Mouse (Mus musculus) left cerebral cortex, adult 11 months (tissue): ENCODE measurements around the gene Abcb8.
"Not testable (repeated sequence)": the region's sequence is repeated elsewhere in the genome, so short reads cannot be mapped to it uniquely, and the experiment has no call there.

Experiments used
- DNase-seq: peaks from one replicate; pipeline ENCODE4 v3.0.0; 2022; ENCODE audit warnings: low spot score

Abcb8 gene

DNA sequence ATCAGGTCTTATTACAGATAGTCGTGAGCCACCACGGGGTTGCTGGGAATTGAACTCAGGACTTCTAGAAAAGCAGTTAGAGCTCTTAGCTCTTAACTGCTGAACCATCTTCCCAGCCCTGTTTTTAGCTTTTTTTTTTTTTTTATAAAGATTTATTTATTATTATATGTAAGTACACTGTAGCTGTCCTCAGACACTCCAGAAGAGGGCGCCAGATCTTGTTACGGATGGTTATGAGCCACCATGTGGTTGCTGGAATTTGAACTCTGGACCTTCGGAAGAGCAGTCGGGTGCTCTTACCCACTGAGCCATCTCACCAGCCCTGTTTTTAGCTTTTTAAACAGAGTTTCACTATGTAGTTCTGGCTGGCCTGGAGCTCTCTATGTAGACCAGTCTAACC, 2.8 kb downstream of the Abcb8 start:
- not testable (repeated sequence) for DNase-seq

DNA sequence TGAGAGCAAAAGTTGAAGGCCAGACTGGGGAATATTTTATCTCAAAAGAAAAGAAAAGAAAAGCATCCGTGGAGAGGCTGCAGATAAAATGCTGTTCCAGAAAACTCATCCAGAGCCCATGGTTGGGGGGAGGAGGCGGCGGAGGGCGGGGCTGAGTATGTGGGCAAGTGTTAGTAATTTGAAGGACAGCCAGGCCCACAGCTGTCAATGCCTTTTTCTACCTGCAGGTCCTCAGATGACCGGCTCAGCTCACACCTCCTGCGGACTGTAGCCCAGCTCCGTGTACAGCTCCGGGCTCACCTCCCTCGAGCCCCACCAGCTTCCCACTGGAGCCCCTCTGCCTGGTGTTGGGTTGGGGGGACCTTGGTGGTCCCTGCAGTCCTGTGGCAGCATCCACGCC, 6.2 kb downstream of the Abcb8 start:
- DNase-seq: no peak

DNA sequence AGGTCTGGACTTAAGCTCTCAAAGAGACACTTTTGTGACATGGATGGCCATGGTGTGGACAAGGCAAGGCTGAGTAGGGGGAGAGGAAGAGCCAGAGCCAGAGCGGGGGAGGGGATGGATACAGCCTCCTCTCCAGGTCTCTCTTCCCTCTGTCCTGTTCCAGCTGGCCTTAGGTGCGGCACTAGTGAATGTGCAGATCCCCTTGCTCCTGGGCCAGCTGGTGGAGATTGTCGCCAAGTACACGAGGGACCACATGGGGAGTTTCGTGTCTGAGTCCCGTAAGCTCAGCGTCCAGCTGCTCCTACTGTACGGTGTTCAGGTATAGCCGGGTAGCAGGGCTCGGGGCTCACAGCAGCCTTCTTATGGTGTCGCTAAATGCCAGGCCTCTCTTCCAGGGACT, 6.9 kb downstream of the Abcb8 start:
- DNase-seq: no peak

DNA sequence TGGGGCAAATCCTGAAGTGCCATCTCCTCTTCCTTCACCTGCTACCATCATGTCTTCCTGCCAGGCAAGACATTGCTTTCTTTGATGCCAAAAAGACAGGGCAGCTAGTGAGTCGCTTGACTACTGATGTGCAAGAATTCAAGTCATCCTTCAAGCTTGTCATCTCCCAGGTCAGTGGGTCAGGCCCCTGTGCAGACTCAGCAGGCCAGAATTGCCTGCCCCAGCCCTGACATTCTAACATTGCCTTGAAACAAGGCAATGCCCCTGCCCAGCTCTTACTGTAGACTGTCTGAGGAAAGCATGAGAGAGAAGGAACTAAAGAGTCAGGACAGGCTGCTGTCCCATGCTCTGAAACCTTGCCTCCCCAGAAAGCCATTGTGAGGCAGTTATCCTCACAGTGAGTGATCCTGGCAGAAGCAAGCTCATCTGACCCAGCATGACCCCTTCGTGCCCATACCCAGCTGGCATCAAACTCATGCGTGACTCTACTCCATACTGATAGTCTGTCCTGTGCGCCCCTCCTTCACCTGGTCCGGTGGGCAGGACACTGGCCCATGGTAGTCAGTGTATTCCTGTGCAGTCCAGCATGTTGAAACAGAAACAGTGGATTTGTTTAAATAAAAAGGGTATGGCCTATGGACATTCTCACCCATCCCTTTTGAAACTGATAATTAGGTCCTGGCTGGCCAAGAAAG, 7.6 kb downstream of the Abcb8 start:
- no peak for DNase-seq

DNA sequence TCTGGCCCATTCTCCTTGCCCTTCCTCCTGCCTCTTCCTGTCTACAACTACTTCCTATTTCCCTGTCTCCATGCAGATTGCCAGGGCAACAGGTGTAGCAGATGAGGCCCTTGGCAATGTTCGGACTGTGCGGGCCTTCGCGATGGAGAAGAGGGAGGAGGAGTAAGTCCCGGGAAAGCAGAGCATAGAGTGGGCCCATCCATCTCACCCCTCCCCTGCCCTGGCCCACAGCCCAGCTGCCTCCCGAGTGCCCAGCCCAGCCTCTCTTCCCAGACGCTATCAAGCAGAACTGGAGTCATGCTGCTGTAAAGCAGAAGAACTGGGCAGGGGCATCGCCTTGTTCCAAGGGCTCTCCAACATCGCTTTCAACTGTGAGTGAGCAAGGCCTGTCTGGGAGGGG, 8.5 kb downstream of the Abcb8 start:
- DNase-seq: no peak

DNA sequence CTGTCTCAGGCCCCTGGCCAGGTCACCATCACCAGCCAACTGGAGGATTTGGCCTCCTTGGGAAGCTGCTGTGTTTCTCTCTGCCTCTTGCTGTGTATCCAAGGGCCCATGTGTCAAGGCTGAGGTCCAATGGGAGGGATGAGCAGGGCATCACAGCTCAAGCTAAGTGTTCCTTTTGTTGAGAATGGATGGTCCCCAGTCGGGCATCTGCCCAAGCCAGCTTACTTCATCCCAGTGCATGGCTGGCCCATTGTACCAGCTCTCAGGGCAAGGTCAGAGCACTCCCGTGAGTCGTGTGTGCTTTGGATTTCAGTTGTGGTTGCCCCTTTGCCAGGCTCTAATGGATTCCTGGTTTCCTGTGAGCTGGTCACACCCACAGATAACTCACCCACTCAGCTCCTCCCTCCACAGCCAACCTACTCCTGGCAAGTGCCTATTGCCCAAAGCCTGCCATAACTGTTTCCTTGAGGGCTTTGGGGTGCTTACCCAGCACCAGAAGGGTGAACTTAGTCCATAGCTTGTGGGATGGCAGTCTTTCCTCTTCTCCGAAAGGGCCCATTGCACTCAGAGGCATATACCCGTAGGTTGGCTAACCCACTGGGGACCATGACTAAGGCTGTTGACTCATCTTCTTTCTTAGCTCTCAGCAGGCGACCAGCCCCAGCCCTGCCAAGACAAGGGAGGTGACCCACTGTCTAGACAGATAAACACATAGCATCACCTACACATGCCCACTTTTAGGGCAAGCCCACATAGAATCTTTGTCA, 11.3 kb downstream of the Abcb8 start:
- no peak for DNase-seq

DNA sequence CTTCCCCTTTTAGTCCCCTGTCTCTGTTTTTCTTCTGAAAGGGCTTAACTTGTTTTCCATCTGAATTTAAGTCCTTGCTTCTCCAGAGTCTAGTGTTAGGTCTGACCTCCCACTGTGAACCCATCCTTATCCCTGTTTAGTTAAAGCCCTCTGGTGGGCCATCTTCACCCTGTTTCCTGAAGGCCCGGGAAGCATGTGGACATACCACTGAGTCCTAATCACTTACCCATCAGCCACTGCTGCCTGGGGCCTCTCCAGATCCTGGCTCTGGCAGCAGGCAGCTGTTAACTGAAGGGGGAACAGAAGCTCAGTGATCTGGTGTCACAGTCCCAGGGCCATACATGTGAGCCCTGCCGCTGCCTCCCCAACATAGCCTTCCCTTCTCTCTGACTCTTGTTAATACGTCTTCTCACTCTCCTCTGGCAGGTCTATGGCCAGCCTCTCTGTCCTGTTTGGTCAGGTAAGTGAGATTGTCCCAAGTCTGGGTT, 12.0 kb downstream of the Abcb8 start:
- DNase-seq: no peak

DNA sequence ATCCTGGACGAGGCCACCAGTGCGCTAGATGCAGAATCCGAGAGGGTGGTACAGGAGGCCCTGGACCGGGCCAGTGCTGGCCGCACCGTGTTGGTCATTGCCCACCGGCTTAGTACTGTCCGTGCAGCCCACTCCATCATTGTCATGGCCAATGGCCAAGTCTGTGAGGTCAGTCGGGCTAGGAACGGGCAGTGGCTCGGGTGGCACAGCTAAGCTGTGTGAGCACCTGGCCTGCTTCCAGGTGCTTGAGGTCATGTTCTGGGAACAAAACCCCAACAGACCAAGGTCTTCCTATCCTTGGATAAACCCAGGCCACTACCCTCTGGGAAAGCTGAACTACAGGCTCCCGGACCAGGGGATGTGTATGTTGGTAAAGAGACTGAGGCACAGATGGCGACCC, 15.2 kb downstream of the Abcb8 start:
- no peak for DNase-seq

DNA sequence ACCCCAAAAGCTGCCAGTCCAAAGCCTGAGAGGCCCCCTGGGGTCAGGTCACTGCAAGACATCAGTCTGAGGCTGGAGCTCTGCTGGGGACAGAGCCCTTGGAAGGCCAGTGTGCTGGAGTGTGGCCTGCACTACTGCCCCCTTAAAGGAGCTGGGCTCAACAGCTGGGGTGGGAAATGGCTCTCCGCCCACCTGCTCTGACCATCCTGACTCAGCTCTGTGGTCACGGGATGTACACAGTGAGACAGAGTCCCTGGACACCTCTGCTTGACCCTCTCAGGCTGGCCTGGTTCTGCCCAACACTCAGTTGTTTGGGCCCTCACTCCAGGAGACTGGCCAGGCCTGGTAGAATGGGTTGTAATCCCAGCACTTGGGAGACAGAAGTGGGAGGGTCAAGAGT, 16.0 kb downstream of the Abcb8 start:
- no peak for DNase-seq

DNA sequence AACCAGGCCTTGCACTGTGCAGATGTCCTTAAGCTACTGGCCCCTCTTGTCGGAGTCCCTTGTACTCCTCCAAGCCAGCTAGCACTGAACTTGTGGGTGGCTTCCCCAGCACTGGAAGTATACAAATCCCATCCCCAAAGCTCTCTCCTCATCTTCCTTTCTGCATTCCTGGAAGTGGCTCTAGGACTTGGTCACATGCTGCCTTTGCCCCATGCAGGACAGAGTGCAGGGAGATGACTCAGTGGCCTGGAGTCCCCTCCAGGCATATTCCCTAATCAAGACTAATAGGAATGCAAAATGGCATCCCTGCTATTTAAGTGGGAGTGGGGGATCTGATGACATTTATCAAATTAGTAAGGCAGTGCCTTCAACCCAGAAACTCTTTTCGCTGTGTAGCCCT, 18.6 kb downstream of the Abcb8 start:
- no peak for DNase-seq

DNA sequence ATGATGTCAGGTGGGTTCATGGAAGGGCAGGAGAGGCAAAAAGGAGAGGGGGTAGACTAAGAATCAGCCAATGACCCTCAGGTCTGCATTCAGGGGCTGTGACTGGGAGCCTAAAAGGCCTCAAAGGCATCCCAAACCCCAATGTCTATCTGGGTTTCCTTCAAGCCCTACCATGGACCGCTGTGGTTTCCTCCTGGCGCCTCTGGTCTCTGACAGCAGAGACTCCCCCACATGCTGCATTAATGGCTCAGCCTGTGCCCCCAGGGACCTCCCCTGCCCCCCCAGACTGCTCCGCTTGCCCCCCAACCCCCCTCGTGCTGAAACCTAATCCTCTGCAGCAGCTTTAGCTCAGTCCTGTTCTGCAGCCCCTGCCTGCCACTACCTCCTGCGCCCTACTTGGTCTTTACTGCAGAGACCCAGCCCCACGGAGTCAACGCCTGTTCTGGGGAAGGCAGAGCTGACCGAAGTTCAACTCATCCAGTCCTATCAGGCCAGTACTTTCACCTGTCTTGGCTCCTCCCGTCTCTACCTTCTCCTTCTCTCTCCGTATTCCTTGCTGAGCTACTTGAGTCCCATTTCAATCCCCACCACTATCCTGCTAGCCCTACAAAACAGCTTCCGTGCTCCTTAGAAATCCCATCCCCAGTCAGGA, 19.7 kb downstream of the Abcb8 start, which contains the start of gene Asic3:
Gene Asic3 (plus strand): TSS at position 351 of the 652 bp plus-strand sequence.
- DNase-seq: no peak

DNA sequence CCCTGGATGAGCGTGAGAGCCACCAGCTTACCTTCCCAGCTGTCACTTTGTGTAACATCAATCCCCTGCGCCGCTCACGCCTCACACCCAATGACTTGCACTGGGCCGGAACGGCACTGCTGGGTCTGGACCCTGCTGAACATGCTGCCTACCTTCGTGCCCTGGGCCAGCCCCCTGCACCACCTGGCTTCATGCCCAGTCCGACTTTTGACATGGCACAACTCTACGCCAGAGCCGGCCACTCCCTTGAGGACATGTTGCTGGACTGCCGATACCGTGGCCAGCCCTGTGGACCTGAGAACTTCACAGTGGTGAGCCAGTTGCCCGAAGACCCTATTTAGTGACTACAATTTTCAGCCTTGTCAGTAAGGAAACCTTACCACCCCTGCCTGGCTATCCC, 20.5 kb downstream of the Abcb8 start:
- no peak for DNase-seq

DNA sequence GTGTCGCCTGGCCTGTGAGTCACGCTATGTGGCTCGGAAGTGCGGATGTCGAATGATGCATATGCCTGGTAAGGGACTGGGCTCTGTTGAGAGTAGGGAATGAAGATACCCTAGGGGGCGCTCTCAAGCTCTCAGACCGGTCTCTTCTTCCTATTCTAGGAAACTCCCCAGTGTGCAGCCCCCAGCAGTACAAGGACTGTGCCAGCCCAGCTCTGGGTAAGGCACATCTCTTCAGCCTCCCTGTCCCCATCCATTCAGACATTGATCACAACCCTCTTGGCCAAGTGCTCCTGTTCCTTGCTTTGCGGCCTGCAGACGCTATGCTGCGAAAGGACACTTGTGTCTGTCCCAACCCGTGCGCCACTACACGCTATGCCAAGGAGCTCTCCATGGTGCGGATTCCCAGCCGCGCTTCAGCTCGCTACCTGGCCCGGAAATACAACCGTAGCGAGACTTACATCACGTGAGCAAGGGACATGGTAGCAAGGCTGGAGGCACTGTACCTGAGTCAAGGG, 22.8 kb downstream of the Abcb8 start:
- DNase-seq: peak; percentile 69

DNA sequence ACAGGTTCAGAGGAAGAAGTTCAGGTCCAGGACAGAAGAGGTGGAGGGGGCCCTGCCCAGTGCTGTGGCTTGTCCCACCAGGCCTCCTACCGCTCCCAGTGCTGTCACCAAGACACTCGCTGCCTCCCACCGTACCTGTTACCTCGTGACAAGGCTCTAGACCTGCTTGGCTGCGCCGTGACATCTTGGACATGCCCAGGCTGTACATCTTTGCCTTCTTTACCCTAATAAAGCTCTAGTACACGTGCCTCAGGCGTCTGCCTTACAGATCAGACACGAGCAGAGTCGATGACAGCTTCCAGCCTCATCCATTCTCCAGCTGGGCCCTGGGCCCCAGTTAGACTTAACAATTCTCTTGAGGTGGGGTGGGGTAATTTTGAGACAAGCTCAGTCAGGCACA, 24.1 kb downstream of the Abcb8 start:
- no peak for DNase-seq

DNA sequence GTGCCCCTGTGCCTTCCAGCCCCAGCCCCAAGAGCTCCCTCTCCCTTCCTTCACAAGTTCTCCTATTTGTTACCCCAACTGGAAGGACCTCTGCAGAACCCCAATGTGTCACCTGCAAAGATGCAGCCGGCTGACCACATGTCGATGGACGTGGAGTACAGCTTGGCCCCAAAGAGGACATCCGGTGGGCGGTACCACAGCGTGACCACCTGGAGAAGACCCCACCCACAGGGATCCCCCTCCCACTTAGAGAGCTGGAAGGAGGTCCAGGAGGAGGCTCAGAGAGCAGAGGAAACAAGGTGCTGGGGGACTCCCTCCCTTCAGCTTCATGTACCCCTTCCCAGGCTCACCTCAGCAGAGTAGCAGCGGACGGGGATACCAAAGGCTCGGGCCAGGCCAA, 26.9 kb downstream of the Abcb8 start:
- DNase-seq: no peak

DNA sequence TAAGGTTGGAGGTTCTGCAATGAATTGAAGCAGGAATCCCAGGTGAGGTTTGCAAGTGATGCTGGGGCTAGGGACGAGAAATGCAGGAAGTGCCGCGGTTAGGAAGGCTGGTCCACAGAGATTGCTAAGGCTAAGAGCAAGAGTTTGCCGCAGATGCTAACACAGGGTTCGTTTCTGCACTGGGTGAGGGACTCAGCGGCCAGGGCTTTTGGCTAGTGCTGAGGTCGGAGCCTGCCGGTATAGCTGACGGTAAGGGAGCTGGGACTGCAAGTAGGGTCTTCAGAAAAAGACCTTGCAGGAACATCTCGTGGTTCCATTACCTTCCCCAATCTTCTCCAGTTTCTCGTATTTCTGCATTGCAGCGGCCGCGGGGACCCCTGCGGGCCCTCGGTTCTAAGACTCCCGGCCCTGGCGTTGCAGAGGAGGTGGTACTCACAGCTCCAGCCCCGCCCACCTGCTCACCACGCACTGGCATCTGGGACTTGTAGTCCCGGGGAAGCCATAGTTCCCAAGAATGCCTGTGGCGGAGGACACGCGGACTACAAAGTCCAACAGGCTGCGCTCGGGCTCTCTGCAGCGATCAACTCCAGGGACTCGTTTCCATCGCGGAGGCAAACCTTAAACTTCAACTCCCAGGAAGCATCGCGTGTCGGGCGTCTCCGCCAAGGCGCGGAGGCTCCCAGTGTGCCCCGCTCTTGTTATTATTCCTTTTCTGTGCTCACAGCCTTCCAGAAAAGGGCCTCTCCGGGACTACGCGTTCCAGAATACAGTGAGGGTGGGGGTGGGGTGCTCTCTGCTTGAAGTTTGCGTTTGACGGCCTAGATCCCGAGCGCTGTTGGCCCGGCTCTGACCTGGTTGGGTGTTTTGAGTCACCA, 29.9 kb downstream of the Abcb8 start, which contains the start of the genes Cdk5 and Slc4a2:
Gene Cdk5 (minus strand): TSS at position 402 of the 875 bp plus-strand sequence.
Gene Slc4a2 (plus strand): TSS at position 709 of the 875 bp plus-strand sequence.
- peak; percentile 99 for DNase-seq

DNA sequence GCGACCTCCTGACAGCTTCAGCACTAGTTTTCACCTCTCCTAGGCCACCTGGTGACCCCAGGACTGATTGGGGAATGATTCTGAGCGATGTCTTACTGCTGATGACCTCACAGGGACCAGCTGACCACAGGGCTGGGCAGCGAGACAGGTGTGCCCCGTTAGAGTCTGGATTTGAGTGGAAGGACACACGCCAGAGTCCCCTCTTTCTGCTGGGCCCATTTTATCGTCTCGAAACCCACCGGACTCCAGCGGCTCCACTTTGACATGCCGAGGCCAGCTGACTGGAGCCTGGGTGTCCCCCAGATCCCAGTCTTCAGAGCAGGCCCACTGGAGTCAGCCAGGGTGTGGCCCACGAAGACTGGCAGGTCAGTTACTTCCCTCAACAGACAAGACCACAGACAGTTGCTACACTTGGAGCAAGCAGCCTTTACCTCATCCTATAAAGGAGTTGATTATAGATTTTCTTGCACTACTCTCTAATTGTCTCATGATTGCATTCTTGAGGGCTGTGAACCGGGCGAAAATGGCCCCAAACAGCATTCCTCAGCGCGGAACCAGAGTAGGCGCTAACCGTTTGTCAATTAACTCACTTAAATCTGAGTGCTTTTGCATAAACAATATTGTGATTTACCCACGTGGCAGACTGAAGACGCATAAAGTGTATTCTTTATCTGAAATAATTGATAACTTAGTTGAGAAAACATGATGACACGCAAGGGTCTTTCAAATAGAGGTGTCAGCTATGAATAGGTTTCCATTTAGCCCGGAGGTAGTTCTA, 30.7 kb downstream of the Abcb8 start:
- DNase-seq: peak; percentile 60

DNA sequence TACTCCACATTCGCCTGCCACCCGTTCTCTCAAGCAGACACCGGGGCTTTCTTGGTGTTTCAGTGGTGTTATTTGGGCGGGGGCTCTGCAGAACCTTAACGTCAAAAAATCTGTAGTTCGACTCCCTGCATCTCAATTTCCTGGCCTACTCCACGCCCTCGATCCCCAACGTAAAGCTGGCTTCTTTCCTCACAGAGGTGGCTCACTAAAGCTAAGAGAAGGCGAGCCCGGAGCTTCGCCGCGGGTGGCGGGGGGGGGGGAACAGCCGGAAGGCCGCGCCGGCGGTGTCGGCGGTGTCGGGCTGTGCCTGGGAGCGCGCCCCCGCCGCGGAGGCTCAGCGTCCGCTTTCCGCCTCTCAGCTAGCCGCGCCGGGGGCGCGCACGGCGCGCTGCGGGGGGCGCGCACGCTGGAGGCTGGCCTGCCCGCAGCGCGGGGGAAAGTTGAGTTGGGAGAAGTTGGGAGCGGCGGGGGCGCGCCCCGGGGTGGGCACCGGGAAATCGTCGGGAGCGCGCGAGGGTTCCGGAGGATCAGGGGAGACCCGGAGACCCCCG, 31.5 kb downstream of the Abcb8 start:
- DNase-seq: no peak

DNA sequence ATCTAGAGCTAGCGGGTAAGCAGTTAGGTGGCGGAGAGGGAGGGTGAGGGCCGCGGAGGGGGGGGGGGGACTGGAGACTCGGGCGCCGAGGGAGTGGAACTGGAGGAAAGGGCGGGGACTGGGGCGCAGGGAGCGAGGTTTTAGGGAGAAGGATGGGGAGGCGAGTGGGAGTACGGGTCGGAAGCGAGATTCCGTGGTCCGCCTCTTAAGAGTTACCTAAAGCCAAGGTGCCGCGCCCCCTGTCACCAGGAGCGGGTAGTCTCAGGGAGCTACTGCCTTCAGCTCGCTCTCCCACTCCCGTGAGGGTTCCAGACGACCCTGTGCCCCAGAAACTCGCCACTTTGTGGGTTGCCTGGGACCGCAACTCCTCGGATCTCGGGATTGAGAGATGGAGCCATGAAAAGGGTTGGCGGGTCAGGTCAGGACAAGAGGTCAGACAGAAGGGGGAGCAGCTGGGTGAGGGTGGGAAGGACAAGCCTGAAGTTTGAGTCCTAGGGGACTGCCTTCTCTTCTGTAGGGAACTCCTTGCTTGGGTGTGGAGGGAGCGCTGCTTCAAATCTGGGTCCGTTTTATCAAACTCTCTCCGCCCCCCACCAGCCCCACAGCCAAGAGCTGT, 32.1 kb downstream of the Abcb8 start:
- no peak for DNase-seq

DNA sequence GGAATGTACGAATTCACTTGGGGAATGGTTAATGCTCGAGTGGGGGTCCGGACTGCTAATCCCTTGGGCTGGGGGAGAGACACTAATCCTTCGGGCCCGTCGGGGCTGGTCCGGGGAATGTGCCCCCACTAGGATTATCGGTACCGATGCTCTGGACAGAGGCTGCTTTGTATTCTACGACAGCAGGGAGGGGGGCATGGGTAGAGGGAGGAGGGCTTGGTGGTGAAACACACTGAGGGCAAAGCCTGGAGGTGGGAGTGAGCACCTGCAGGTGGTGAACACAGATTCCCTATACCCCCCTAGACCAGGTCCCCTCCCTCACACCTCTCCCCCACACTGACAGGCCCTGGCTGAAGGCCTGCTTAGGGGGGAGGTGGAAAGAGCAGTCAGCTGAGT, 32.6 kb downstream of the Abcb8 start:
- no peak for DNase-seq
